Mouse (Mus musculus) ES-Bruce4 (cell line): ENCODE results near the gene Gm773.

Source experiments
- CTCF ChIP-seq: IDR thresholded peaks from one replicate; pipeline ENCODE4 v1.8.1; 2011; ENCODE audit warnings: low read depth, low read length
- POLR2A ChIP-seq: IDR thresholded peaks from one replicate; pipeline ENCODE4 v1.8.1; 2011; ENCODE audit warnings: low read length; ENCODE audit not compliant: insufficient read depth

GRCm38 (mm10) chrX:56212771-56213170, at the start of gene Gm773:
- TF ChIP-seq POLR2A (no peak), CTCF (no peak)
